Mouse (Mus musculus) monocyte, adult 2 months (primary cell): ENCODE data around the gene Usp21.
"Not testable (repeated sequence)": the region's sequence is repeated elsewhere in the genome, so short reads cannot be mapped to it uniquely, and the experiment has no call there.

Experiments
- DNase-seq, 2 experiments: peaks; one replicate each; pipeline ENCODE4 v3.0.0; 2022; ENCODE audit warnings: low spot score in 2 of 2, low read depth in 1 of 2

Usp21 gene

GRCm38 (mm10) chr1:171246709-171247452 is 40.9 kb downstream of the Usp21 start:
- DNase-seq, result peak; percentile 93 to 95

GRCm38 (mm10) chr1:171245353-171245752 is 42.4 kb downstream of the Usp21 start:
- no peak for DNase-seq

- DNase-seq, result not testable (repeated sequence)
These were observed 45.8 kb downstream of the Usp21 start for GRCm38 (mm10) chr1:171241952-171242351.

GRCm38 (mm10) chr1:171240911-171241310 is 46.9 kb downstream of the Usp21 start:
- no peak for DNase-seq

GRCm38 (mm10) chr1:171239992-171240744 is 47.6 kb downstream of the Usp21 start:
- DNase-seq, result no peak

- peak in 1 of 2 experiments; percentile 57 for DNase-seq
These were observed 49.3 kb downstream of the Usp21 start for GRCm38 (mm10) chr1:171238463-171238862.

- no peak for DNase-seq
These were observed 50.4 kb downstream of the Usp21 start for GRCm38 (mm10) chr1:171237438-171237837.

GRCm38 (mm10) chr1:171235791-171236190 is 52.0 kb downstream of the Usp21 start:
- DNase-seq, result no peak

GRCm38 (mm10) chr1:171234538-171234937 is 53.3 kb downstream of the Usp21 start:
- DNase-seq, result no peak

GRCm38 (mm10) chr1:171234126-171234525 is 53.7 kb downstream of the Usp21 start, which contains the start of gene Fcer1g:
Gene Fcer1g (minus strand): TSS chr1:171234365.
- peak; percentile 39 to 70 for DNase-seq

GRCm38 (mm10) chr1:171232800-171233730 is 54.7 kb downstream of the Usp21 start:
- DNase-seq, result peak in 1 of 2 experiments; percentile 14

GRCm38 (mm10) chr1:171232348-171232747 is 55.4 kb downstream of the Usp21 start:
- DNase-seq, result no peak
